Mouse (Mus musculus) CH12.LX (cell line): Measurements from ENCODE around the gene Raf1. TPM values are rescaled to one million over a fixed set of nuclear protein-coding genes. Genes with fewer than 3 reads are reported as not detected.

ENCODE experiments used
- DNase-seq: peaks from one replicate; pipeline ENCODE4 v3.0.0-alpha.2; 2013; ENCODE audit errors: extremely low read depth
- H3K27ac ChIP-seq: 2 replicates; pipeline ENCODE4 v1.5.1; 2012; ENCODE audit warnings: low read depth, mild to moderate bottlenecking, control low read depth, moderate library complexity; ENCODE audit not compliant: insufficient read depth
- H3K27me3 ChIP-seq: replicated peaks from 2 replicates; pipeline ENCODE3; 2012; ENCODE audit warnings: inconsistent platforms
- H3K36me3 ChIP-seq, 2 experiments: replicated peaks in 1 of 2; 2 replicates each; pipeline versions ENCODE3 to v1.6.1; 2012; ENCODE audit warnings: inconsistent platforms in 1 of 2, low read length in 1 of 2, mild to moderate bottlenecking in 1 of 2, mixed read lengths in 1 of 2, moderate library complexity in 1 of 2; ENCODE audit not compliant: control insufficient read depth in 1 of 2, insufficient read depth in 1 of 2
- H3K4me1 ChIP-seq, 2 experiments: 2 replicates each; pipeline ENCODE4 v1.6.1; 2012; ENCODE audit warnings: inconsistent platforms in 1 of 2, moderate library complexity in 1 of 2; ENCODE audit not compliant: insufficient read depth in 2 of 2, control insufficient read depth in 1 of 2
- H3K4me2 ChIP-seq: 2 replicates; pipeline ENCODE4 v1.6.1; 2012; ENCODE audit warnings: low read depth, mild to moderate bottlenecking, control low read depth; ENCODE audit not compliant: poor library complexity, insufficient read depth, severe bottlenecking
- H3K4me3 ChIP-seq, 3 experiments: fragments of 150-350 bp in 1 of 3; sonication (generic) in 1 of 3; replicated peaks in 1 of 3; 2 replicates each; pipeline versions ENCODE3 to v1.5.1; 2011 to 2012; ENCODE audit warnings: low read depth in 2 of 3, low read length in 2 of 3, mild to moderate bottlenecking in 2 of 3, moderate library complexity in 2 of 3, control low read depth in 1 of 3, improper control_type of control experiment in 1 of 3, inconsistent platforms in 1 of 3, mixed read lengths in 1 of 3; ENCODE audit not compliant: poor library complexity in 1 of 3
- H3K79me2 ChIP-seq: replicated peaks from 2 replicates; pipeline ENCODE4 v1.6.1; 2012; ENCODE audit warnings: mild to moderate bottlenecking, moderate library complexity; ENCODE audit not compliant: control insufficient read depth, poor library complexity, insufficient read depth, severe bottlenecking; ENCODE audit errors: extremely low read depth
- H3K9ac ChIP-seq: 2 replicates; pipeline ENCODE4 v1.6.1; 2012; ENCODE audit warnings: low read depth, mild to moderate bottlenecking, control low read depth, moderate library complexity; ENCODE audit not compliant: insufficient read depth
- H3K9me3 ChIP-seq: replicated peaks from 2 replicates; pipeline ENCODE3; 2012; ENCODE audit warnings: low read length, inconsistent platforms, mixed read lengths
- BHLHE40 ChIP-seq: IDR thresholded peaks from 2 replicates; pipeline ENCODE4 v1.6.1; 2011; ENCODE audit warnings: mild to moderate bottlenecking, low read depth, low read length, improper control_type of control experiment
- CHD1 ChIP-seq: IDR thresholded peaks from 2 replicates; pipeline ENCODE4 v1.6.1; 2012; ENCODE audit warnings: low read depth, low read length, improper control_type of control experiment, inconsistent platforms
- CHD2 ChIP-seq: IDR thresholded peaks from 2 replicates; pipeline ENCODE4 v1.6.1; 2011; ENCODE audit warnings: low read length, improper control_type of control experiment
- CTCF ChIP-seq, 2 experiments: IDR thresholded peaks in 1 of 2; conservative IDR thresholded peaks in 1 of 2; 2 replicates each; pipeline ENCODE4 v1.5.1; 2011 to 2012; ENCODE audit warnings: low read depth in 2 of 2, low read length in 2 of 2, improper control_type of control experiment in 1 of 2, inconsistent platforms in 1 of 2, mild to moderate bottlenecking in 1 of 2, moderate library complexity in 1 of 2
- HCFC1 ChIP-seq: IDR thresholded peaks from 2 replicates; pipeline ENCODE4 v1.6.1; 2012; ENCODE audit warnings: low read depth, mild to moderate bottlenecking, inconsistent platforms, low read length, improper control_type of control experiment
- JUN ChIP-seq: IDR thresholded peaks from 2 replicates; pipeline ENCODE4 v1.6.1; 2011; ENCODE audit warnings: low read depth, mild to moderate bottlenecking, low read length, improper control_type of control experiment, moderate library complexity; ENCODE audit not compliant: insufficient read depth
- JUND ChIP-seq: conservative IDR thresholded peaks from 2 replicates; pipeline ENCODE4 v1.6.1; 2011; ENCODE audit warnings: low read depth, low read length, improper control_type of control experiment
- KAT2A ChIP-seq: IDR thresholded peaks from 2 replicates; pipeline ENCODE4 v1.6.1; 2012; ENCODE audit warnings: low read length, improper control_type of control experiment, inconsistent platforms; ENCODE audit not compliant: insufficient replicate concordance
- MAX ChIP-seq: IDR thresholded peaks from 2 replicates; pipeline ENCODE4 v1.6.1; 2011; ENCODE audit warnings: low read length, improper control_type of control experiment
- MEF2A ChIP-seq: IDR thresholded peaks from 2 replicates; pipeline ENCODE4 v1.6.1; 2014; ENCODE audit warnings: low read depth, mild to moderate bottlenecking, inconsistent platforms, low read length, improper control_type of control experiment, borderline replicate concordance
- MYC ChIP-seq: IDR thresholded peaks from 2 replicates; pipeline ENCODE4 v1.6.1; 2011; ENCODE audit warnings: low read depth, mild to moderate bottlenecking, improper control_type of control experiment, low read length
- NRF1 ChIP-seq: IDR thresholded peaks from 2 replicates; pipeline ENCODE4 v1.6.1; 2014; ENCODE audit warnings: low read depth, mild to moderate bottlenecking, inconsistent platforms, low read length, improper control_type of control experiment, moderate library complexity
- POLR2A ChIP-seq: IDR thresholded peaks from 2 replicates; pipeline ENCODE4 v1.6.1; 2011; ENCODE audit warnings: low read depth, mild to moderate bottlenecking, improper control_type of control experiment, low read length
- RAD21 ChIP-seq: IDR thresholded peaks from 2 replicates; pipeline ENCODE4 v1.6.1; 2011; ENCODE audit warnings: low read depth, mild to moderate bottlenecking, low read length, improper control_type of control experiment, moderate library complexity
- RCOR1 ChIP-seq: conservative IDR thresholded peaks from 2 replicates; pipeline ENCODE4 v1.6.1; 2012; ENCODE audit warnings: low read depth, mild to moderate bottlenecking, inconsistent platforms, low read length, improper control_type of control experiment
- SIN3A ChIP-seq: IDR thresholded peaks from 2 replicates; pipeline ENCODE4 v1.6.1; 2012; ENCODE audit warnings: low read length, improper control_type of control experiment, inconsistent platforms
- SMC3 ChIP-seq: IDR thresholded peaks from 2 replicates; pipeline ENCODE4 v1.6.1; 2011; ENCODE audit warnings: low read depth, low read length, improper control_type of control experiment
- TBP ChIP-seq: conservative IDR thresholded peaks from 2 replicates; pipeline ENCODE4 v1.6.1; 2011; ENCODE audit warnings: low read depth, low read length, improper control_type of control experiment
- TCF12 ChIP-seq: IDR thresholded peaks from 2 replicates; pipeline ENCODE4 v1.6.1; 2014; ENCODE audit warnings: low read depth, mild to moderate bottlenecking, inconsistent platforms, low read length, improper control_type of control experiment
- UBTF ChIP-seq: IDR thresholded peaks from 2 replicates; pipeline ENCODE4 v1.6.1; 2012; ENCODE audit warnings: low read depth, mild to moderate bottlenecking, inconsistent platforms, low read length, improper control_type of control experiment, moderate library complexity
- USF2 ChIP-seq: conservative IDR thresholded peaks from 2 replicates; pipeline ENCODE4 v1.6.1; 2011; ENCODE audit warnings: low read depth, low read length, improper control_type of control experiment
- ZMIZ1 ChIP-seq: IDR thresholded peaks from 2 replicates; pipeline ENCODE4 v1.6.1; 2012; ENCODE audit warnings: low read depth, mild to moderate bottlenecking, inconsistent platforms, low read length, improper control_type of control experiment
- dilution Hi-C: fragments of 300-500 bp; cut with MboI; formaldehyde crosslinking; loops from 2 replicates; pipeline ENCODE4 v1.14.3; 2020; ENCODE audit warnings: low sequenced_read_pairs; ENCODE audit not compliant: extremely low pct_unique_long_range_greater_than_20kb, extremely low pct_ligation_motif_present
- in situ Hi-C: fragments of 300-500 bp; cut with MboI; formaldehyde crosslinking; loops from 3 replicates; pipeline ENCODE4 v1.14.3; 2019; ENCODE audit warnings: low sequenced_read_pairs, low pct_ligation_motif_present, low pct_unique_long_range_greater_than_20kb, mixed read lengths
- polyA plus RNA-seq: library from polyadenylated mRNA; unstranded; fragments of >175 nt; gene quantifications from 2 replicates; pipeline ENCODE4 v1.2.1, GENCODE M21; 2012; ENCODE audit warnings: low read depth; ENCODE audit not compliant: insufficient read length
- total RNA-seq, 2 experiments: library from RNA; depleted of rRNA; stranded (reverse); fragments of 300-350 nt in 1 of 2; fragments of >200 nt in 1 of 2; gene quantifications; 2 replicates each; pipeline ENCODE4 v1.2.3; 2012 to 2014

Raf1 gene
- total and polyA plus RNA-seq, 3 experiments = 53.5 to 79.2 (median 59.8) TPM

DNA sequence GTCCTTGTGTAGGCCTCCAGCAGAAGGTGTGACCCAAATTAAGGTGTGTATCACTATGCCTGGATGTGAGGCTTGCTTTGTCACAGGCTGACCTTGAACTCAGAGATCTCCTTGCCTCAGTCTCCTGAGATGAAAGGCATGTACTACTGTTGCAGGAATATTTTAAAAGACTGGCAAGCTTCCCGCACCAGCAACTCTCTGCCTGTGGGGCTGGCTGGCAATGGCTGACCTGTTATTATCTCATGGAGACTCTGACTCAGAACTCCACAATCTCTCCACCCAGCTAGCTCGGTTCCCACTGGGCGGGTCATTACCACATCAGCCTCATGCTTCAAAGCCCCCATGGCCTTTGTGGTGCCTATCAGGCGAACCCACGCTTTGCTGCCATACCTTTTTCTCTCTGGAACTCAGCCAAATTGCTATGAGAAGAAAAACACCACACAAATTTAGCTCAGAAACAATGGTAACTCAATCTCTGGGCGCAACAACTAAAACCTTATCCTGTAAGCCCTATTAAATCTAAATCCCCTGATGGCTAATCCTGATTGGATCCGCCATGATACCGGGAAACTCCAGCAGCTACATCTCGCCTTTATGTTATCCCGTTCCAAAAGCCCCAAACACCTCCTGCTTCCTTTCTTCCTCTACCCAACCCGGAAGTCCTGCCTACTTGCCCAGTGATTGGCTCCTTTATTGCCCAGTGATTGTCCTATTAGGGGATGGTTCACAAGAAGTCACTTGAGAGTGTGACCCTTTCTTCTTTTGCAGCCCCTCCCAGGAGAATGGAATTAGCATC lies 8.6 kb upstream of the Raf1 start (continued):
- TF ChIP-seq KAT2A (no peak), SMC3 (no peak), MAX (0 out of 2 replicates have a peak, but pooled peaks have one; percentile 23), USF2 (no peak), TBP (no peak), TCF12 (no peak), RCOR1 (no peak), CTCF (conservative IDR thresholded peaks at IDR 0.05 in 1 of 2, IDR thresholded peaks at IDR 0.05 in 1 of 2; ENCODE audit: low read depth in 2 of 2, low read length in 2 of 2) (no peak), SIN3A (no peak), POLR2A (peak; percentile 43; the same call in 1 of the 2 replicates), JUND (peak; percentile 51; the same call in 1 of the 2 replicates), MYC (0 out of 2 replicates have a peak, but pooled peaks have one; percentile 12), BHLHE40 (no peak), HCFC1 (peak; percentile 55), MEF2A (no peak), CHD1 (no peak), NRF1 (no peak), CHD2 (no peak), ZMIZ1 (no peak), JUN (no peak), UBTF (no peak)

DNA sequence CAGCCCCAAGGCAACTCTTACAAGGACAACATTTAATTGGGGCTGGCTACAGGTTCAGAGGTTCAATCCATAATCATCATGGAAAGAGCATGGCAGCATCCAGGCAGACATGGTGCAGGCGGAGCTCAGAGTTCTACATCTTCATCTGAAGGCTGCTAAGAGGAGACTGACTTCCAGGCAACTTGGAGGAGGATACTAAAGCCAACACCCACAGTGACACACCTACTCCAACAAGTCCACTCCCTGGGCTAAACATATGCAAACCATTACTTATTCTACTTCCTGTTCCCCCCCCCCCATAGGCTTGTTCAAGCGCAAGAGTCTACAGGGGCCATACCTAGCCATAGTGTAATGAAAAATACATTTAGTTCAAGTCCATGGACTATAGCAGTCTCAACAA lies 7.8 kb upstream of the Raf1 start:
- TF ChIP-seq RAD21 = no peak
- 0 out of 2 replicates have a peak, but pooled peaks have one; percentile 14 for TF ChIP-seq POLR2A
- H3K4me2 ChIP-seq = 0 out of 2 replicates have a peak overlapping the region, but pooled peaks have one; percentile 5
- H3K9me3 ChIP-seq = no peaks in the 10 kb centered on the region
- no peak overlapping the region for H3K27ac ChIP-seq
- no peaks in the 10 kb centered on the region for H3K27me3 ChIP-seq
- dilution Hi-C loops = no loop called here
- H3K4me3 ChIP-seq = no peak overlapping the region
- H3K79me2 ChIP-seq = no peaks in the 10 kb centered on the region
- in situ Hi-C loops = no loop called here
- DNase-seq = peak; percentile 12
- peaks cover 3 to 9% of the 10 kb centered on the region in 2 experiments; a peak in 2 of 4 replicates for H3K4me1 ChIP-seq
- no peaks in the 10 kb centered on the region for H3K36me3 ChIP-seq
- no peak overlapping the region for H3K9ac ChIP-seq
